Mouse (Mus musculus) forebrain, embryonic 15.5 days (tissue): ENCODE measurements around the gene Ccin. TPM values are rescaled to one million over a fixed set of nuclear protein-coding genes. Genes with fewer than 3 reads are reported as not detected.

ENCODE experiments used
- ATAC-seq: fragments of 200-750 bp; cut with Nextera tagmentation; replicated peaks from 2 replicates; pipeline ENCODE4 v1.8.0; 2017; ENCODE audit warnings: mild to moderate bottlenecking, moderate TSS enrichment, moderate library complexity
- H3K27ac ChIP-seq: fragments of 300-500 bp; sonication (generic); replicated peaks from 2 replicates; pipeline ENCODE4 v1.5.1; 2015; ENCODE audit warnings: mild to moderate bottlenecking, inconsistent platforms
- H3K27me3 ChIP-seq: fragments of 300-500 bp; sonication (generic); 2 replicates; pipeline ENCODE4 v1.6.1; 2015; ENCODE audit warnings: inconsistent platforms
- H3K36me3 ChIP-seq: fragments of 300-500 bp; sonication (generic); 2 replicates; pipeline ENCODE4 v1.6.1; 2015; ENCODE audit warnings: mild to moderate bottlenecking, inconsistent platforms
- H3K4me1 ChIP-seq: fragments of 300-500 bp; sonication (generic); 2 replicates; pipeline ENCODE4 v1.6.1; 2015; ENCODE audit warnings: inconsistent platforms
- H3K4me2 ChIP-seq: fragments of 300-500 bp; sonication (generic); replicated peaks from 2 replicates; pipeline ENCODE4 v1.6.1; 2015; ENCODE audit warnings: mild to moderate bottlenecking, inconsistent platforms
- H3K4me3 ChIP-seq: fragments of 300-500 bp; sonication (generic); 2 replicates; pipeline ENCODE4 v1.5.1; 2015; ENCODE audit warnings: mild to moderate bottlenecking, inconsistent platforms
- H3K9ac ChIP-seq: fragments of 300-500 bp; sonication (generic); replicated peaks from 2 replicates; pipeline ENCODE4 v1.6.1; 2015; ENCODE audit warnings: mild to moderate bottlenecking, inconsistent platforms
- H3K9me3 ChIP-seq: fragments of 300-500 bp; sonication (generic); 2 replicates; pipeline ENCODE4 v1.6.1; 2016; ENCODE audit warnings: inconsistent platforms
- whole genome bisulfite sequencing: fragments of 180-500 bp; shearing (Covaris S2); methylation state at CpG from one replicate; pipeline ENCODE4 v1.1.7; 2015; ENCODE audit warnings: mixed read lengths; 5-methylcytosine and 5-hydroxymethylcytosine counted together
- polyA plus RNA-seq: library from polyadenylated mRNA; unstranded; fragments of >200 nt; fragmentation: Nextera tagmentation; extraction: Ambion mirVana; gene quantifications from 2 replicates; pipeline ENCODE4 v1.2.1, GENCODE M21; 2015

Ccin gene
- polyA plus RNA-seq, 1 experiment from 2014 or later, result not detected

- ATAC-seq, result no peak
- 21% methylated on average over 17 of the region's 17 CpGs for WGBS
- H3K36me3 ChIP-seq, result no peaks in the 10 kb centered on the region
- no peak overlapping the region for H3K9ac ChIP-seq
- no peak overlapping the region for H3K4me2 ChIP-seq
- H3K27ac ChIP-seq, result peak overlapping the region; percentile 32
- peaks cover 30% of the 10 kb centered on the region for H3K4me1 ChIP-seq
- no peaks in the 10 kb centered on the region for H3K9me3 ChIP-seq
- H3K4me3 ChIP-seq, result no peak overlapping the region
- H3K27me3 ChIP-seq, result no peaks in the 10 kb centered on the region
These were observed 4.5 kb upstream of the Ccin start for GRCm38 (mm10) chr4:43978521-43979443.

GRCm38 (mm10) chr4:43979746-43980145 is 3.5 kb upstream of the Ccin start:
- Histone ChIP-seq H3K4me3 (no peak overlapping the region), H3K4me2 (no peak overlapping the region), H3K27me3 (no peaks in the 10 kb centered on the region), H3K9ac (no peak overlapping the region), H3K36me3 (no peaks in the 10 kb centered on the region), H3K4me1 (peaks cover 30% of the 10 kb centered on the region), H3K27ac (peak overlapping the region; percentile 59), H3K9me3 (no peaks in the 10 kb centered on the region)
- ATAC-seq, result peak; percentile 67
- WGBS, result 38% methylated on average over 3 of the region's 3 CpGs

- Histone ChIP-seq H3K9ac (no peak overlapping the region), H3K27me3 (no peaks in the 10 kb centered on the region), H3K36me3 (no peaks in the 10 kb centered on the region), H3K27ac (peak overlapping the region; percentile 59), H3K9me3 (no peaks in the 10 kb centered on the region), H3K4me2 (no peak overlapping the region), H3K4me3 (no peak overlapping the region), H3K4me1 (peaks cover 30% of the 10 kb centered on the region)
- WGBS, result 80% methylated on average over 4 of the region's 4 CpGs
- no peak for ATAC-seq
These were observed 3.0 kb upstream of the Ccin start for GRCm38 (mm10) chr4:43980236-43980635.

GRCm38 (mm10) chr4:43980846-43981245 is 2.4 kb upstream of the Ccin start:
- no peak overlapping the region for H3K9ac ChIP-seq
- no peaks in the 10 kb centered on the region for H3K9me3 ChIP-seq
- no peak for ATAC-seq
- 92% methylated on average over 6 of the region's 6 CpGs for WGBS
- no peak overlapping the region for H3K27ac ChIP-seq
- H3K4me2 ChIP-seq, result no peak overlapping the region
- no peaks in the 10 kb centered on the region for H3K36me3 ChIP-seq
- peaks cover 30% of the 10 kb centered on the region for H3K4me1 ChIP-seq
- no peak overlapping the region for H3K4me3 ChIP-seq
- no peaks in the 10 kb centered on the region for H3K27me3 ChIP-seq

GRCm38 (mm10) chr4:43981251-43981650 is 2.0 kb upstream of the Ccin start:
- Histone ChIP-seq H3K9me3 (no peaks in the 10 kb centered on the region), H3K9ac (no peak overlapping the region), H3K4me2 (no peak overlapping the region), H3K27ac (no peak overlapping the region), H3K36me3 (no peaks in the 10 kb centered on the region), H3K27me3 (no peaks in the 10 kb centered on the region), H3K4me1 (peaks cover 30% of the 10 kb centered on the region), H3K4me3 (no peak overlapping the region)
- ATAC-seq, result no peak
- WGBS, result 94% methylated on average over 7 of the region's 7 CpGs

- peak; percentile 96 for ATAC-seq
- no peaks in the 10 kb centered on the region for H3K27me3 ChIP-seq
- no peaks in the 10 kb centered on the region for H3K36me3 ChIP-seq
- 2% methylated on average over 24 of the region's 24 CpGs for WGBS
- H3K9ac ChIP-seq, result peak overlapping the region; percentile 49
- H3K4me2 ChIP-seq, result peak overlapping the region; percentile 67
- peaks cover 30% of the 10 kb centered on the region for H3K4me1 ChIP-seq
- H3K9me3 ChIP-seq, result no peaks in the 10 kb centered on the region
- peak overlapping the region; percentile 37 for H3K4me3 ChIP-seq
- H3K27ac ChIP-seq, result no peak overlapping the region
These were observed 1.1 kb upstream of the Ccin start for GRCm38 (mm10) chr4:43982053-43982732.

- ATAC-seq, result no peak
- Histone ChIP-seq H3K4me2 (no peak overlapping the region), H3K9me3 (no peaks in the 10 kb centered on the region), H3K4me1 (peaks cover 22% of the 10 kb centered on the region), H3K27me3 (no peaks in the 10 kb centered on the region), H3K27ac (no peak overlapping the region), H3K9ac (no peak overlapping the region), H3K36me3 (no peaks in the 10 kb centered on the region), H3K4me3 (no peak overlapping the region)
- WGBS, result 88% methylated on average over 22 of the region's 22 CpGs
These were observed 473 bp downstream of the Ccin start for GRCm38 (mm10) chr4:43983756-43984155.

- H3K27me3 ChIP-seq, result no peaks in the 10 kb centered on the region
- H3K9ac ChIP-seq, result no peak overlapping the region
- WGBS, result 93% methylated on average over 19 of the region's 19 CpGs
- peaks cover 17% of the 10 kb centered on the region for H3K4me1 ChIP-seq
- no peak overlapping the region for H3K27ac ChIP-seq
- H3K4me3 ChIP-seq, result no peak overlapping the region
- no peak for ATAC-seq
- H3K36me3 ChIP-seq, result no peaks in the 10 kb centered on the region
- H3K9me3 ChIP-seq, result no peaks in the 10 kb centered on the region
- no peak overlapping the region for H3K4me2 ChIP-seq
These were observed 1.0 kb downstream of the Ccin start for GRCm38 (mm10) chr4:43984326-43984725.

- Histone ChIP-seq H3K4me1 (no peaks in the 10 kb centered on the region), H3K36me3 (no peaks in the 10 kb centered on the region), H3K9me3 (no peaks in the 10 kb centered on the region), H3K27ac (no peak overlapping the region), H3K4me2 (no peak overlapping the region), H3K9ac (no peak overlapping the region), H3K27me3 (no peaks in the 10 kb centered on the region), H3K4me3 (no peak overlapping the region)
- ATAC-seq, result no peak
- WGBS, result 88% methylated on average over 3 of the region's 3 CpGs
These were observed 5.7 kb downstream of the Ccin start for GRCm38 (mm10) chr4:43988976-43989375.

- Histone ChIP-seq H3K27me3 (no peaks in the 10 kb centered on the region), H3K27ac (no peak overlapping the region), H3K4me2 (no peak overlapping the region), H3K4me3 (no peak overlapping the region), H3K4me1 (no peaks in the 10 kb centered on the region), H3K36me3 (no peaks in the 10 kb centered on the region), H3K9me3 (no peaks in the 10 kb centered on the region), H3K9ac (no peak overlapping the region)
- WGBS, result 93% methylated on average over 11 of the region's 11 CpGs
- no peak for ATAC-seq
These were observed 9.8 kb downstream of the Ccin start for GRCm38 (mm10) chr4:43993072-43993471.

GRCm38 (mm10) chr4:43994342-43994741 is 11.1 kb downstream of the Ccin start:
- Histone ChIP-seq H3K4me2 (no peak overlapping the region), H3K4me3 (no peak overlapping the region), H3K36me3 (no peaks in the 10 kb centered on the region), H3K9me3 (no peaks in the 10 kb centered on the region), H3K27me3 (no peaks in the 10 kb centered on the region), H3K9ac (no peak overlapping the region), H3K4me1 (no peaks in the 10 kb centered on the region), H3K27ac (no peak overlapping the region)
- 85% methylated on average over 2 of the region's 2 CpGs for WGBS
- ATAC-seq, result no peak

GRCm38 (mm10) chr4:44003622-44004021 is 20.3 kb downstream of the Ccin start:
- no peak overlapping the region for H3K4me3 ChIP-seq
- H3K9ac ChIP-seq, result no peak overlapping the region
- H3K27me3 ChIP-seq, result no peaks in the 10 kb centered on the region
- H3K4me1 ChIP-seq, result no peaks in the 10 kb centered on the region
- ATAC-seq, result no peak
- no peak overlapping the region for H3K27ac ChIP-seq
- no peaks in the 10 kb centered on the region for H3K9me3 ChIP-seq
- WGBS, result 88% methylated on average over 6 of the region's 6 CpGs
- no peaks in the 10 kb centered on the region for H3K36me3 ChIP-seq
- no peak overlapping the region for H3K4me2 ChIP-seq
